Mouse (Mus musculus) layer of hippocampus, adult 11-12 months (tissue): ENCODE data around the gene B3gnt8.
A peak's percentile ranks its signal among the peaks of the same experiment; 100 is the strongest.

Experiments used
- DNase-seq: peaks from one replicate; pipeline ENCODE4 v3.0.0; 2022; ENCODE audit warnings: low spot score

The B3gnt8 gene

DNA sequence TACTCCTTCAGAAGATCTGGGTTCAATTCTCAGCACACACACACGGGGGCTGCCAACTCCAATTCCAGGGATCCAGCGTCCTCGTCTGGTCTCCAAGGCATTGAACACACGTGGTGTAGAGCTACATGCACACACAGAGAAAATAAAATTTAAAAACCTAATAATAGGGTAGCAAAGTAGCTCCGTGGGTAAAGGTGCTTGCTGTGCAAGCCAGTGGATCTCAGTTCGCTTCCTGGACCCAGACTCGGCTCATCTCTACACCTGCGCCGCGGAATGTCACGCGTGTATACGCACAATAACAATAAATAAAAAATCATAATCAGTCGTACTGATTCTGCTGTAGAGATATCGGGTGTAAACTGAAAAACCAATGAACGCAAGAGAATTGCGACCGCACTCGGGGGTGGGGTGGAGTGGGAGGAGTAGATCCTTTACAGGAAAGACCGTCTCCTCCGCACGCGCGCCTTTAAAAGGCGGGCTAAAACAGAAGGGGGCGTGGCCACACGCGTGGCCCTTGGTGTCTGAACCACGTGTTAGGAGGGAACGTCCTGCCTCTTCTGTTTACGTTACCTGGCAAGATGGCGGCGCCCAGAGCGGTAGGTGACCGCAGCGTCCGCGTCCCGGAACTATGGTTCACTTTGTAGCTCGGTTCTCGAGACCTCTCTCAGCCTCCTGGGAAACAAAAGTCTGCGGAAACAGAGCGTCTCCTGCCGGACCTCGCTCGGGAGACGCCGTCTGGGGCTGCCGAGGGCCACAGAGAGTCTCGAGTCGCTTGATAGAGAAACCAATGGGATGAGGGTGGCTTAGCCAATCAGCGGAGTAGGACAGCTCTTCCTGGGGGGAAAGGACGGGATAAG, 7.4 kb upstream of the B3gnt8 start, which contains the start of gene Dmac2:
Gene Dmac2 (plus strand): TSS at position 550 of the 857 bp plus-strand sequence.
- DNase-seq: peak; percentile 95

DNA sequence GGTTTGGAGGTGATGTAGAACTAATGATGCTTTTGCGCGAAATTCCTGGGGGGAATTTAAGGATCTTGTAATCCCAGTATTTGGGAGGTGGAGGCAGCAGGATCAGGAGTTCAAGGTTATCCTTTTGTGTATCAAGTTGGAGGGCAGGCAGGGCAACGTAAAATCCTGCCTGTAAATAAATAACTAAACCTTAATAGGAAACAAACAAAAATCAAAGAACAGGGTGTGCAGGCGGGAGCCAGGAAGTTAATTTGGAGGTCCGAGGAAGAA, 6.8 kb upstream of the B3gnt8 start:
- DNase-seq: no peak

DNA sequence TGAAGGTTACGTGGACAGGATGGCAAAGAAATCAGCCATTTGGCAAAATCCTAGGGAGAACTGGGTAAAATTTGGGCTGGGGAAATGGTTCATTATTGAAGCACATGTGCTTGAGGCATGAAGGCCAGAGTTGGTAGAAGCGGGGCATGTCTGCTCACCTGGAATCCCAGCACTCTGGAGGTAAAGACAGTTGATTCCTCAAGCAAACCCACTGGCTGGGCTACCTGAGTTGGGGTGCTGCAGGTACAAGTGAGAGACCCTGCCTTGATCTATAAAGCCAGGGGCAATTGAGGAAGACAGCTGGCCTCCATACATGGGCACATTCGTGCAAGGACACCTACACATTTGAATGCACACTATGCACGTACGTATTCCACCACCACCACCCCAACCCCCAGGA, 6.4 kb upstream of the B3gnt8 start:
- DNase-seq: peak; percentile 6

DNA sequence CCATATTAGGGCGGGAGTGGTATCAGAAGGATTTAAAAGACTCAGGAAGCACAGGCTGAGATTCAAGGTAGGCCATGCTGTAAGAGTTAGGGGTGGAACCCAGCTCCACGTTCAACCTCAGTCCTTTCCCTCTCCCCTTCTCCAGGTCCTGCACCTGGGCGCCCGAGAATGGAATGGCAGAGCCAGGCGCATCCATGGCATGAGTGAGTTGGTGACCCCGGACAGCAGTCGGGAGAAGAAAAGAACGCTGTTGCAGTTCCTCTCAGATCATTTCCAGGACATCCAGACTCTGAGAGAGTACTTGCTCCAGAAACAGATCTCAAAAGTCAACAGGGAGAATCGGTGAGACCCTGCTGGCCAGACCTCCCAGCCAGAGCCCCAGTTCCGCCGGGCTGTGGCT, 5.7 kb upstream of the B3gnt8 start:
- no peak for DNase-seq

DNA sequence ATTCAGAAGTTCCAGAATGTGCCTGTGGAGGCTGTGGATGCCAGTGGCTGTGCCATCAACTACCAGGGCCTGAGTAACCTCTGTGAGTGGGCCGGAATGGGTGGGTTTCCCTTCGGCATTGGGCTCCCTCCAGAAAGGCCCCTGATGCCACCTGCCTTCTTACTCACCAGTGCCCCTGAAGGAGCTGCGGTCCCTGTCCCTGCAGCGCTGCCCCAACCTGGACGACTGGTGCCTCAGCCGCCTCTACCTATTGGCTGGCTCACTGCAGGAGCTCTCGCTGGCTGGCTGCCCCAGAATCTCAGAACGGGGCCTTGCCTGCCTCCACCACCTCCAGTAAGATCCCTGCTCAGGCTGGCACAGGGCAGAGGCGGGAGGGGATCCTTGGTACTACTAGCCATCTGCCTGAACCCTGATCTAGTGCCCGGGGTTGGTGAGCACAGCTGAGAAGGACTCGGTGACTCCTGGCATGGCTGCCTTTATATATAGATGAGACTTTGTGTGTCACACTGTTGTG, 2.5 kb upstream of the B3gnt8 start:
- DNase-seq: no peak

DNA sequence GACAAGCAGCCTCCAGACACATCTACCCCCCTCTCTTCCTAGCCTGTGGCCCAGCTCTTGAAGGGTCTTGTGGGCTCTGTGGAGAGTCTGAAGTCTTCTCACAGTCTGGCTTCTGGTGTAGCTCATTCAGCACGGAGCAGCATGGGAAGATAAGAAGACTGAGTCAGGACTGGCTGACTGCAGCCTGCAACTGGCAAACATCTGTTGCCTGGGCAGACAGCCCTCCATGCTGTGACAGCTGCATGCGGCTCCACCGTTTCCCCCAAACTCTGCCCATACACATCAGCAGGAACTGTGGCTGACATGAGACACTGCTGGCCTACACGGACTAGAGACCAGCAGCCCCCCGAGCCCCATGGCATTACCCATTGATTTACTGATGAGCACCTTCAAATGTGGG, 1.6 kb upstream of the B3gnt8 start:
- DNase-seq: no peak

DNA sequence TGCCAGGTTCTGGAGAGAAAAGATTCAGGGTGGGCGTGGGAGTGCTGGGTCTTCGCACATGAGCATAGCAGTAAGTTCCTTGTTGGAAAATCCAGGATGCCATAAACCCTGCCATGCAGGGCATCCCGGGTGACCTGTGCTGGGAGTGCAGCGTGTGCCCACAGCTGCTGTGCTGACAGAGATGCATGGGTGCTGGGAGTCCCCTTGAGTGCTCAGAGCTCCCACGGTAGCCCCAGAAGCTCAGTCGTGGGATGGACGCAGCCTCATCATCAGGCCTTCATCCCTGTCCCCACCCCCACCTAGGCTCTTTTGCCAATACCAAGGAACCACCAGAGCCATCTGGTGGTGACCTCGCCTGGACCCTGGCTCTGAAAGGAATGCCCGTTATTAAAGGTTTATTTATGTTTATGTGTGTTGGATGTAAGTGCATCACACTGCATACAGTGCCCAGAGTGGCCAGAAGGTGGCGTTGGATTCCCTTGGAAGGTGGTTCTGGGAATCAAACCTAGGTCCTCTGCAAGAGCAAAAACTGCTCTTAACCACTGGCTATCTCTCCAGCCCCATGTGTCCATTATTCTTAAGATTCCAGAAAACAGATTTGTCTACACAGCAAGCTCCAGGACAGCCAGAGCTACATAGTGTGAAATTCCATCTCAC, 732 bp upstream of the B3gnt8 start:
- DNase-seq: no peak

DNA sequence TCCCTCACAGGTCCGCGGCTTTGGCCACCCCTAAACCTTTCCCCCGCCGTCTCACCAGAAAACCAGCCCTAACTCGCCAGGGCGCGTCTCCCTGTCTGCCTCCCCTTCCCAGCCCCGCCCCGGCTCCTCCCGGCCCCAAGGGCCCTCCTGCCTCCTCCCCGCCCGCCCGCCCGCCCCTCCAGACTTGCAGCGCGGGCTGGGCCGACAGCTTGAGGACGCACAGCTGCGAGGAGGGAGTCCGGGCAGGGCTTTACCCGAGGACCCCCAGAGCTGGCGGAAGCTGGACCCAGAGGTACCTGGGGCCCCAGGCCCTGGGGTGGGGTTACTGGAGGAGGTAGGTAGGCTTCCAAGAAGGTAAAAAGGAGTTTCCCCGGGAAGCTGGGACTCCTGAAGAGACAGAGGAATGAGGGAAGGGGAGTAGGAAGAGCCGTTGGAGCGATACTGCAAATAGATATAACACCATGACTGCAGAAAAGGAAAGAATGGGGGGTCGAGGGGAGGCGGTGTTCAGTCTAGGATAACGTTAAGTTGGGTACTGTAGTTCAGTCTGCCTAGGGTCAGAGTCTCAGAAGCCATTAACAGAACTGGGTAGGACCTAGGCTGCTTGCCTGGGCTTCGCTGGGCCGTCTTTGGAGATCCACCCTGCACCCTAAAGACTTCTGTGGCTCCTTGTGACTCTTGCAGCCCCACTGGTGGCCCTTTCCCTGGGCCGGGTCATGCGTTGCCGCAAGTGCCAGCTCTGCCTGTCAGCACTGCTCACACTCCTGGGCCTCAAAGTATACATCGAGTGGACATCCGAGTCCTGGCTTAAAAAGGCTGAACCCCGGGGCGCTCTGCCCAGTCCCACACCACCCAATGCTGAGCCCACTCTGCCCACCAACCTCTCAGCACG, 1.2 kb downstream of the B3gnt8 start:
- no peak for DNase-seq

DNA sequence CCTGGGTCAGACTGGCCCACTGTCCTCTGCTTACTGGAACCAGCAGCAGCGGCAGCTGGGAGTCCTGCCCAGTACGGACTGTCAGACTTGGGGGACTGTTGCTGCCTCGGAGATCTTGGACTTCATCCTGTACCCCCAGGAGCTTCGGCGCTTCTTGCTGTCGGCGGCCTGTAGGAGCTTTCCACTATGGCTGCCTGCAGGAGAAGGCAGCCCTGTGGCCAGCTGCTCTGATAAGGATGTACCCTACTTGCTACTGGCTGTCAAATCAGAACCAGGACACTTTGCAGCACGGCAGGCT, 1.8 kb downstream of the B3gnt8 start:
- no peak for DNase-seq

DNA sequence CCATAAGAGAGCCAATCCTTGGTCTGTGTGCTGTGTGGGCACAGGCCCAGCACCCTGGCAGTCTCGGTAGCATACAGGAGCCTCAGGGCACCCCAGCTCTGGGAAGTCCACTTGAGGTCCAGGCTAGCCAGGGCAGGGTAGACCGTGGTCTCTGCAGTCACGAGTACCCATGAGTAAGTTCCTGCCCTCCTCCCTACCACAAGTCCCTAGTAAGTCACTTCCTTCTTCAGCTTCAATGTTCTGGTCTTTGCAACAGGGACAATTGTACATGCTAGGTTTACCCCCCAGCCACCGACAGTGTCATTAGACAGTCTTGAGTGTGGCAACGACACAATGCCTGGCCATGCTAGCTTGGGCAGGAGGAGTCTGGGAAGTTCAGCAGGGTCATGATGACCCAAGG, 6.2 kb downstream of the B3gnt8 start:
- DNase-seq: no peak

DNA sequence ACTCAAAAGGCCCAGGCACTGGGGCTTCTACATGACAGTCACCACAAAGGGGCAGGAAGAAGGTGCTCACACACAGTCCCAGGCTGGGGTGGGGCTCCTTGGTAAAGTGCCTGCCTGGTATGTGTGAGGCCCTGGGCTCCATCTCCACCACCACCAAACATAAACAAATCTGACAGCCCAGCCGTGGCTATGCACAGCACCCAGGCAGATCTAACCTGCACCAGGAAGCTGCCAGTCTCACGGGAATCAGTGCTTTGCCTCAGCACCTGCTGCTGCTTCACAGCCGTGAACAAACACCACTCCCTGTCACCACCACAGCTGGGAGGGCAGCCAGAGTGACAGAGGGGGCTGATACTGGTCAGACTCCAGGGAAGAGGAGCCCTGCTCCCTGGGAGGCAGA, 9.9 kb downstream of the B3gnt8 start:
- no peak for DNase-seq

DNA sequence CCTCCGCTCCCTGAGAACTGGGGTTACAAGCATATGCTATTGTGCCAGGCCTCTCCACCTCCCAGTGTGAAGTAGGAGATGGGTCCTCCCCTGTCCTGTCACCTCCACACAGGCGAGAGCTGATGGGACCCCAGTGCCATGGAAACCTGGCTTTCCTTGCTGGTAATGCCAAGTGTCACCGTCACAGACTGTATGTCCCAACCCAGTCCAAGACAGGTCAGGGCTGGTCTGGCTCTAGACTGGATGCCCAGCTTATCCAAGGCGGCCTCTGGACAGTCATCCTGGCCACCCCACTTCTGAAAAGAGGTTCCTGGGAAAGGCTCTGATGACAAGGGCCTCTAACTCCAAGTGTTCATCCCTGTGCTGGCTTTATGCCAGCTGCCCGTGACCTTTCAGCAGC, 10.6 kb downstream of the B3gnt8 start:
- no peak for DNase-seq

DNA sequence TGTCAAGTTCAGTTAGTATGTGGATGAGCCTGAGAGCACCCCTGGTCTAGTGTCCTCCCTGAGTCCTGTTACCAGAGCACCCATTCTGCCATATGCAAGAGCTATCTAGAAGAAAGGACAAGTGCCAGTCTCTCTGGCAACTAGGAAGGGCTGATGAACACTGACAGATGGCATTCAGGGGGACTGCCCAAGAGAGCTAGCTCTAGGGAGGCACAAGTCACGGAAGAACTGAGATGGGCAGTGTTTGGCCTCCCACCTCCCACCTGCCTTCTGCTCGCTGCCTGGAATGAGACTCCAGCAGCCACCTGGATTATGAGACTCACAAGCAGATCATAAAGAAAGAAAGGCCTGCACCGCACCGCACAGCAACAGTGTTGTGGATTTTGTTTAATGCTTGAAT, 13.3 kb downstream of the B3gnt8 start:
- no peak for DNase-seq

DNA sequence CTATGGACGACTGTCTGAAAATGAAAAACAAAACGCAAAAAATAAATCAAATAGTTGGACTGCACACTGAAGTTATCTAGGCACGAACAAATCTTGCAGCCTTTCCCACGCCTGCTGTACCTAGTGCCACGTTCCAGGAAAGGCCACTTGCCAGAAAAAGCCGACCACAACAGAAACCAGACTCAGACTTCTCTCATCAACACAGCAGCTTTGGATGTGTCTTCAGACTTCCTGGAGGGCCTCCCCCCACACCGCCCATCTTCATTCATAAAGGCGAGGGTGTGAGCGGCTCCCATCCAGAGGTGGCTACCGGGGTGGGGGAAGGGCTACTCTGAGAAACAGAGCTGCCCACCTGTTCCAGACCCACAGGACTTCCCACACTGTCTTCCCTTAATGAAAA, 17.7 kb downstream of the B3gnt8 start:
- no peak for DNase-seq

DNA sequence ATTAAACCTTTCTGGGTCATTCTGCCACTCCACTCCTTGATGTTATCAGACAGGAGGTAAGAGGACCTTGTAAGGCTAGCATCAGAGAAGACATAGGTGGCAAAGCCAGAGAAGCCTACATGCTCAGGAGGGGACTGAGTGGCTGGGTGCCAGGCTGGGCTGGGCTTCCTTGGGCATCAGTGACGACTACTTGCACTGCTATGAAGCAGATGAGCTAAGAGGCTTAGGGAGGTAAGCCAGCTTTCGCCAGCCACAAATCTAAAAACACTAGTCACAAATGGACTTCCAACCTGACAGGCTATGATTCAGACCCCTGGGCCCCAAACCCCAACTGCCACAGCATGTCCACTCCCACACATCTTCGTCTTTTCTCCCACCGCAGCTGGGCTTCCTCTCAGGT, 18.2 kb downstream of the B3gnt8 start:
- no peak for DNase-seq

DNA sequence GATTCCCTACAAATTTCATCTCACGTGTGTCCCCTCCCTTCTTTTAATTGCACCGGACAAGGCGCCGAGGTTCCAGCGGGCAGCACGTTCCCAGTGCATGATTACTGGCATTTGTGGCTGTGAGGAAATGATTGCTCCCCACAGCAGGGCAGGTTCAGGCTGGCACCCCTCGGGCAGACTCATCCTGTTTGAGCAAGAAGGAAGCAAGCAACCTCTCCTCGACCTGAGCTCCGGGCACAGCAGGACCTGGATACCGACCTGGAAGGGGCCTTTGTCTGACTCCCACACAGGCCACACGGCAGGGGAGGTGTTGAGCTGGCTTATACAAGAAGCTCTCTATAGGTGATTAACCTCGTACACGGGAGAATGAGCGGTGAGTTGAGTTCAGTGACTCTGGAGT, 18.6 kb downstream of the B3gnt8 start:
- no peak for DNase-seq

DNA sequence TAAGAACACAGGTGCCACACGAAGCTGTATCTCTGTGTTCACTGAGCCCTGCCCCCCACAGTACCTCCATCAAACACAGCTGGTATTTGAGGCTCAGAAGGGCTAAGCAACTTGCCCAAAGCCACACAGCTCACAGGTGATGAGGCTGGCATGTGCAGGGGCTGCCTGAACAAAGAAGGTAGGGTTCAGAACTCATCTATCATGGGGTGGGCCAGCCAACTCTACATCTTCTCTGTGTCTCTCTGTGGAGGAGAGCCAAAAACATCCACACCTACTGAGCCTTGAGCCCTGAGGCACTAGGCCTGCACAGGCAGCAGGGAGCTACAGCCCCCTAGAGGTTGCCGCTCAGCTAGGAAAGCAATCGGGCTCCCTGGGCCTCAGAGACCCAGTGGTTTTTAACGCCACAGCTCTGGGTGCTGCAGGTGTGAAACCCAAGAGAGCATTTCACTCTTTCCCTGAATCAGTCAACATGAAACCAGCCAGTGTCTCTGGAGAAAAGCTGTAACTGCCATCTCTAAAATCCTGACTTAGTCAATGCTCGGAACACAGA, 21.2 kb downstream of the B3gnt8 start:
- no peak for DNase-seq

DNA sequence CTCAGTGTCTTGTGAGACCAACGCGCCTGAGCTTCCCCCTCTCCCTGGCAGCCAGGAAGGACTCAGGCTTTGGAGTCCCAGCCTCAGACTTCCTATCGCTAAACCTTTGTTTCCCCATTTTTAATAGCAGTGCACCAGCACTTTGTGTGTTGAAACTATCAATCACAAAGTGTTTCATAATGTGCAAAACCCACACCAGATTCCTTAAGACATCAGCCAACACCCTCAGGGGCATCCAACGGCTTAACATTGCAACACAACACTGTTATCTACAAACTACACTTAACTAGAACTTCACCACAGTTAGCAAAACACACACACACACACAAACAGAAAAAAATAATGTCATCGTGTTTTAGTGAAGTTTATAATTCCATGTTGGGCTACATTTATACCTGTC, 23.4 kb downstream of the B3gnt8 start:
- DNase-seq: no peak

DNA sequence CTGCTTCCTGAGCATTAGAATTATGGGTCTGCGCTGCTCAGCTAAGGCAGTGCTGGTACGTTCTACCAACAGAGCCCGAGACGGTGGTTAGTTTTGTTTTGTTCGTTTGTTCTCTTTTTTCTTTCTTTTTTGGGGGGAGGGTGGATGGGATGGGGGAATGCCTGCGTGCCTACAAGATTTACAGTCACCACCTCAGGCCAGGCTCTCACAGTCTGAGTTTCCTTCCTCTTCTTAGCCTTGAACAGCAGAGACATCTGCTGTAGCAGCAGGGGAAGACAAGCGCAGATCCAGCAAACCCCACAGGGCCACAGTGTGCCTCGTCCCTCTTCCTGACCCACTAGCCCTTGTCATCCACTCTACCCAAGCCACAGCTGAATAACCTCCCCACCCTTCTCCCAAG, 24.8 kb downstream of the B3gnt8 start:
- DNase-seq: no peak

DNA sequence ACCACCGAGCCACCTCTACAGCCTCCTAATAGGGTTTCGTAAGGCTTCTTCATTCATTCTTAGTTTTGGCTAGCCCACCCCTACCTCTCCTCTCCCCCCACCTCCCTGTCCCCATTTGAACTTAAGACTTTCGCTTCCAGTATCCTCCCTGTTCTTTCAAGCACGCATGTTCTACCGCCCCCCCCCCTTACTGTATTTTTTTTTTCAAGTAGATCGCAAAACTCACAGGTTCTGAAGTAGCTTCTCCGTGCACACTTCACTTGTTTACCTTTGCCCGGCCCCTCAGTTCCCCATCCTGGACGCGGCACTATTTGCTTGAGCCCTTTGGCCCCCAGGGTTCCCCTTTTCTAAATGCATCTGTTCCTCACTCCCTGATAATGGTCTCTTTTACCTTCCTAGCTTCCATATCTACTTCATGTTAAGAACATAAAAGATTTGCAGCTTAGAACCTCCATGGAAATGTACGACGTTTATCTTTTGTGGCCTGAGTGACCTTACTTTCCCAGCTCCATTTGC, 25.8 kb downstream of the B3gnt8 start:
- DNase-seq: no peak

DNA sequence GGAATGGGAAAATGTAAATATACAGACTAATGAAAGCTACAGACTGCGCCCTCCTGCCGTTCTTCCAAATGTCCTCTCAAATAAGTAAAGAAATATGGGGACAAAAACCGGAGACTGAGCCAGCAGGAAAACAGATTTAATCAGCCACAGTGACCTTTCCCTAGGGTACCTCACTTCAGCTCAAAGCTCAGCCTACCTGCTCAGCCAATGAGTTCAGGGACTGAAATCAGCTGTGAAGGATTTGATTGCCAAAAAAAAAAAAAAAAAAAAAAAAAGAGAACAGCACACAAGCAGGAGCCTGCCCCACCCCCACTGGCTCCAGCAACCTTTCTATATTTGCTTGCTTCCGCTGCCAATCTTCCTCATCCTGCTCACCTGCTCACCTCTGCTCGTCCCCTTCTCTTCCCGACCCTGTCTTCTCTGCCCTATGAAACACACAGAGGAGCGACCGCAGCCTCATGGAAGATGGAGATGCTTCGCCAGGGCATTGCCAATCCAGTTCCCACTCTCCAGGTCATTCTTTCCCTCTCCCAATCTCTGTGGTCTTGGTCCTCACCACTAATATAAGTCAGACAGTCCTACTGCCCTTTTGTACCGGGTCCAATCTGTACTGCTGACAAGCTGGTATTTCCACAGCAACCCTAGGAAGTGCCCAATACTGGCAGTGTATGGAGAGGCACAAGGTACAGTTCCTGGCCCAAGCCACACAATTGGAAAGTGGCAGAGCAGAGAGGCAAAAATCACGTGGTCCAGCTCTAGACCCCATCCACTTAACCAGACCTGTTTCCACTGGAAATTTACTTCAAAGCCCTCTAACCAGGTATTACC, 29.4 kb downstream of the B3gnt8 start:
- no peak for DNase-seq

DNA sequence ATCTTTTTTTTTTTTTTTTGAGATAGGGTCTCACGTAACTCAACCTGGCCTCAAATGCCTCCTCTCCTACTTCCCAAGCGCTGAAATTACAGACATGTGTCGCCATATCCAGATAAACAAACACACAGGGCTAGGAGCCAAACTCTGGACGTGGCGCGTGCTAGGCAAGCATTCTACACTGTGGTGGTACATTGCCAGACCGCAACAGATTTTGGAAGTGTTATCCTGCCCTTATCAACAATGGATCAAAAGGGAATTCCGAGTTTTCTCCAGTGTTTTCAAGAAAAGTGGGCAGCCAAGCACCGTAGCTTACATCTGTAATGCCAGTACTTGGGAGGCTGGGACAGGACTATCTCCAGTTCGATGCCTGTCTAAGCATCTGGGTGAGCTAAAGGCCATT, 31.3 kb downstream of the B3gnt8 start:
- DNase-seq: no peak
